Mouse (Mus musculus) heart, embryonic 12.5 days (tissue): Measurements from ENCODE around the gene Alox8. TPM values are rescaled to one million over a fixed set of nuclear protein-coding genes. Genes with fewer than 3 reads are reported as not detected.

Experiments
- ATAC-seq: fragments of 200-750 bp; cut with Nextera tagmentation; 2 replicates; pipeline ENCODE4 v1.8.0; 2017; ENCODE audit warnings: moderate TSS enrichment, moderate library complexity; ENCODE audit not compliant: insufficient number of reproducible peaks, low FRiP score
- H3K27ac ChIP-seq: fragments of 300-500 bp; sonication (generic); 2 replicates; pipeline ENCODE4 v1.5.1; 2016; ENCODE audit warnings: mild to moderate bottlenecking, moderate library complexity; ENCODE audit not compliant: poor library complexity, severe bottlenecking
- H3K27me3 ChIP-seq: fragments of 300-500 bp; sonication (generic); replicated peaks from 2 replicates; pipeline ENCODE4 v1.6.1; 2016; ENCODE audit warnings: mild to moderate bottlenecking, moderate library complexity
- H3K36me3 ChIP-seq: fragments of 300-500 bp; sonication (generic); 2 replicates; pipeline ENCODE4 v1.6.1; 2016; ENCODE audit warnings: mild to moderate bottlenecking, moderate library complexity
- H3K4me1 ChIP-seq: fragments of 300-500 bp; sonication (generic); replicated peaks from 2 replicates; pipeline ENCODE4 v1.6.1; 2016; ENCODE audit warnings: mild to moderate bottlenecking
- H3K4me2 ChIP-seq: fragments of 300-500 bp; sonication (generic); 2 replicates; pipeline ENCODE4 v1.6.1; 2016; ENCODE audit warnings: mild to moderate bottlenecking, moderate library complexity
- H3K4me3 ChIP-seq: fragments of 300-500 bp; sonication (generic); 2 replicates; pipeline ENCODE4 v1.5.1; 2016; ENCODE audit warnings: mild to moderate bottlenecking
- H3K9ac ChIP-seq: fragments of 300-500 bp; sonication (generic); 2 replicates; pipeline ENCODE4 v1.6.1; 2016; ENCODE audit warnings: mild to moderate bottlenecking, moderate library complexity
- H3K9me3 ChIP-seq: fragments of 300-500 bp; sonication (generic); replicated peaks from 2 replicates; pipeline ENCODE4 v1.6.1; 2016; ENCODE audit warnings: mild to moderate bottlenecking, moderate library complexity
- WGBS: fragments of 180-500 bp; shearing (Covaris S2); methylation state at CpG from one replicate; pipeline ENCODE4 v1.1.7; 2016; 5-methylcytosine and 5-hydroxymethylcytosine counted together
- polyA plus RNA-seq: library from polyadenylated mRNA; unstranded; fragments of >200 nt; fragmentation: Nextera tagmentation; extraction: Ambion mirVana; gene quantifications from 2 replicates; pipeline ENCODE4 v1.2.1, GENCODE M21; 2016

The Alox8 gene
- 1.2 and 1.4 TPM in 2 replicates for polyA plus RNA-seq

DNA sequence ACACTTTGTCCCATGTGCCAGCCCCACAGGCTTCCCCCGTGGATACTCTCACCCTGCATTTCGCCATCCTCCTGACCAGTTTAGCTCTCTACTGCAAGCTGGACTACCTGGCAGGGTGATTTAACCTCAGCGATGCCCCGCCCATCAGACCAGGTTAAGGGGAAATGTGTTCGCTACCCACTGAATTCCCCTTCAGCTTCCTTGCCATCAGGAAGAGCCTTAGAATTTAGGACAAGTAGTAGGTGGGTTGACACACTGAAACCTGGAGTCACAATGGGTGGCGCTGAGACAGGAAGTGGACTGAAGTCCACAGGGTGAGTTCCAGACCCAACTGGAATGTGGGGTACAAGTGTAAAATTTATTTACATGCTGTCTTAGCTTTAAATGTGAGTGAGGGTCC lies at the start of gene Alox8:
Gene Alox8, minus strand, starts transcription at position 101 of the 400 bp plus-strand sequence.
- Histone ChIP-seq H3K27me3 (peaks cover 41% of the 10 kb centered on the region), H3K4me1 (peaks cover 21% of the 10 kb centered on the region), H3K27ac (no peak within 1 kb of the TSS), H3K9me3 (no peaks in the 10 kb centered on the region), H3K36me3 (no peaks in the 10 kb centered on the region), H3K9ac (peak within 1 kb of the TSS; percentile 53; the same call in 1 of the 2 replicates), H3K4me3 (peak within 1 kb of the TSS; percentile 36), H3K4me2 (peak within 1 kb of the TSS; percentile 66)
- 30% methylated on average over 6 of the region's 6 CpGs for WGBS
- ATAC-seq, result no peak

DNA sequence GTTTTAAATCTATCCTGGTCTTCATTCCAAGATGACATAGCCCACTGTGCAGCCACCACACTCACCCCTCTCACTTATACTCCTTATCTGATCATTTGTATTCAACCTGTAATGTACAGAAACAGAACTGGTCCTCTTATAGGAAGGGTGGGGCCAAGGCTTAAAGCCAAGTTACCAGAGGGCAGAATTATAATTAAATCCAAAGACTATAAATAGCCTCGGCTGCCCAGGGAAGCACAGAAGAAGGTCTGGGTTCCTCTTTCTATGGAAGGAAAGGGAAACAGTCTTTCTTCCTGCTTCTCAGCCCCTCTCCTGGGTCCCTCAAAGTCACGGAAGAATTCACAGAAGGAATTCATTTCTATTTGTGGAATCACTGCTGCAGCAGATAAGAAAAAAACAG lies 48.0 kb upstream of the Alox8 start:
- Histone ChIP-seq H3K4me3 (peak overlapping the region; percentile 4; the same call in 1 of the 2 replicates), H3K9ac (no peak overlapping the region), H3K9me3 (no peaks in the 10 kb centered on the region), H3K36me3 (no peaks in the 10 kb centered on the region), H3K4me1 (peaks cover 13% of the 10 kb centered on the region), H3K27ac (peak overlapping the region; percentile 55), H3K4me2 (peak overlapping the region; percentile 51), H3K27me3 (no peaks in the 10 kb centered on the region)
- ATAC-seq, result no peak
- WGBS, result 10% methylated on average over 2 of the region's 2 CpGs

DNA sequence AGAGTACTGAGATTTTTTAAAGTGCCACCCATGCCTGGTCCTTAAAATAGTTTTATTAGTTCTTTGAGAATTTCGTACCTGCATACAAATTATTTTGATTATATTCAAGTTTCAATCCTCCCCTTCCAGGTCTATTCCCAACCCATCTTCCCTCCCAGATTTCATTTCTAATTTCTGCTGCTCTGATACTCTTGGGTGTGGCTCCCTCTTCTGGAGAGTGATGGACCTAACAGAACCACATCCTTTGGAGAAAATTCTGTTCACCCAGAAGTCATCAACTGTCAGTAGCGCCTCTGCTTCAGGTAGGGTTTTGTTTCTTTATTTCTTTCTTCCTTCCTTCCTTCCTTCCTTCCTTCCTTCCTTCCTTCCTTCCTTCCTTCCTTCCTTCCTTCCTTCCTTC lies 47.3 kb upstream of the Alox8 start:
- Histone ChIP-seq H3K9me3 (no peaks in the 10 kb centered on the region), H3K27me3 (no peaks in the 10 kb centered on the region), H3K27ac (no peak overlapping the region), H3K9ac (no peak overlapping the region), H3K4me3 (no peak overlapping the region), H3K4me2 (no peak overlapping the region), H3K36me3 (no peaks in the 10 kb centered on the region), H3K4me1 (peaks cover 13% of the 10 kb centered on the region)
- ATAC-seq, result no peak
- WGBS, result 23% methylated on average over 2 of the region's 2 CpGs

DNA sequence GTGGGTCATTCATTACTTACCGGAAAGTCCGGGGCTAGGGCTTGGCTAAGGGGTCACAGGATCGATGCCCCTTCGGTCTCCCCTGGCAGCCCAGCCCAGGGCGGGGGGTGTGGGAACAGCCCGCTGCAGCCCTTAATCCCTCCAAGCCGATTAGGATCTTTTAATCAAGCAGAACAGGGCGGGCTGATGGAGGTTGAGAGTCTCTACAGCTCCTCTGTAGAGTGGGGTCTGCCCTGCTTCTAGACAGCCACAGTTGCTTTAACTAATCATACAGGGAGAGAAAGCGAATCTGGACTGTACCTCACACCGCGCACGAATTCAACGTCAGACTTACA lies 39.2 kb upstream of the Alox8 start, which contains the start of gene Gucy2e:
Gene Gucy2e, minus strand, starts transcription at position 111 of the 335 bp plus-strand sequence.
- Histone ChIP-seq H3K9me3 (no peaks in the 10 kb centered on the region), H3K4me2 (peak within 1 kb of the TSS; percentile 90), H3K27me3 (peaks cover 63% of the 10 kb centered on the region), H3K27ac (no peak within 1 kb of the TSS), H3K36me3 (no peaks in the 10 kb centered on the region), H3K9ac (peak within 1 kb of the TSS; percentile 69), H3K4me1 (peaks cover 20% of the 10 kb centered on the region), H3K4me3 (peak within 1 kb of the TSS; percentile 53)
- WGBS, result 15% methylated on average over 13 of the region's 13 CpGs
- ATAC-seq, result no peak

DNA sequence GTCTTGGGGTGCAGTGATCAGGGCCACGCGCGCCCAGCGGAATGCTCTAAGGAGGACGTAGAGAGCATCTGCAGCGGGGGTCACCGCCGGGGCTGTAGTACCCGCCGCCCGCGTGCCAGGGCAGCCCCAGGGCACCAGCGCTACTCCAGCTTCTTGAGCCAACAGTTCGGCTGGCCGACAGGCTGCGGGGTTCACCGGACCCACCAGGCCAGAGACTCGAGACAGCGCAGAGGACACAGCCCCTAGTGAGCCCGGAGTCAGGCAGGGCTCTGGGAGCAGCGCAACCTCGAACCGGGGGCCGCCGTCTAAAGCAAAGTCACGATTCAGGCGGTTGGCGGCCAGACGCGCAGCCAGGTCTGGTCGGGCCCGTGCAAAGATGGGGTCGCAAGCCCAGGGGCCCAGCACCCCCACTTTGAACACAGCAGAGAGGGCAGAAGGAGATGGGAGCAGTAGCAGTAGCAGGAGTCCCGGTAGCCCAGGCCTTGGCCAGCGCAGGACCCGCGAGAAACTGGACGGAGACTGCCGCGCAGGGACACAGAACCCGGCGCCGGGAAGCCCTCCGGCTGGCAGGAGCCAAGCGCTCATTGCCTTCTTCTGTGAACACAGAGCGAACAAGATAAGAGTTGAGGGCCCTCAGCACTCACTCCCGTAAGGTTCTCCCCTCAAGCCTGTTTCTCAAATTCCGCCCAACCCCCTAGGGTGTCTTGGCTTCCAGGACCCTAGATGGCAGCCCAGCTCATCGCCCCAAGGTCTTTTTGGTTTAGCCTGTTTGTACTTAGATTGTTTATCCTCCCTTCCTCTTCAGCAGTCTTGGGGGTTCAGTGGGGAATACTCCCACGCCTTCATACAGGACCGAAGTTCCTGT lies 38.6 kb upstream of the Alox8 start:
- Histone ChIP-seq H3K4me1 (peaks cover 20% of the 10 kb centered on the region), H3K27ac (no peak overlapping the region), H3K4me3 (peak overlapping the region; percentile 53), H3K27me3 (peaks cover 67% of the 10 kb centered on the region), H3K4me2 (peak overlapping the region; percentile 90), H3K9me3 (no peaks in the 10 kb centered on the region), H3K9ac (peak overlapping the region; percentile 69), H3K36me3 (no peaks in the 10 kb centered on the region)
- ATAC-seq, result 0 out of 2 replicates have a peak, but pooled peaks have one; percentile 13
- WGBS, result 2% methylated on average over 50 of the region's 51 CpGs

DNA sequence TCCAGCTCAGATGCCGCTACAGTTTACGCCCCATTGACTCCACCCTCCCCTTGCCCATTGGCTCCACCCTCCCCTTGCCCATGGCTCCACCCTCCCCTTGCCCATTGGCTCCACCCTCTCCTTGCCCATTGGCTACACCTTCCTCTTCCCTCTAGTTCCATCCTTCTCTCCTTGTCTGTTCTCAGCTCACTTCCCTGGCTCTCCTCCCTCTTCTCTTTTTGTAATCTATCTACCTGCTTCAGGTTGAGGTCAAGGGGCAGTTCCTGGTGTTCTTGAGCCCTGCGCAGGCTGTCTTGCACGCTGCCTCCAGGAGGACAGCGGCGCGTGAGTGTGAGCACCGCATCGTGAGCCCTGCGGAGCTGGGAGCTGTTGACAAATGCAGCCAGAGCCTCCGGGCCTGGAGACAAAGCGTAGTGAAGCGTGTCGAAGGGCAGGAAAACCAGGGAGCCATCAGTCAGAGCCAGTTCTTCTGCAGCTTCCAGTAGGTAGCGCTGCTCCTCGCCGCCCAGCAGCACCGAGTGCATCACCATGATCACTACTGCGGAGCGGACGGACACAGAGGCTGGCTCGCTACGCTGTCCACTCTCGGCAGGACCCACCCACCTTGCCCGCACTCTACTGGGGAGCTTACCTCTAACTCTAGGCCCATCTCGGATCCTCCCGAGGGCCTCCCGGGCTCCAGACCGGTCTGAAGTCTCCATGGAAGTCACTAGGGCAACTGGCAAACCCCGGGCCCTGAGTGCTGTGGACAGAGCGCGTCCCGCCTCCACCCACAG lies 37.8 kb upstream of the Alox8 start:
- Histone ChIP-seq H3K4me3 (peak overlapping the region; percentile 53), H3K27me3 (peaks cover 71% of the 10 kb centered on the region)
- under 1% methylated on average over 33 of the region's 33 CpGs for WGBS

DNA sequence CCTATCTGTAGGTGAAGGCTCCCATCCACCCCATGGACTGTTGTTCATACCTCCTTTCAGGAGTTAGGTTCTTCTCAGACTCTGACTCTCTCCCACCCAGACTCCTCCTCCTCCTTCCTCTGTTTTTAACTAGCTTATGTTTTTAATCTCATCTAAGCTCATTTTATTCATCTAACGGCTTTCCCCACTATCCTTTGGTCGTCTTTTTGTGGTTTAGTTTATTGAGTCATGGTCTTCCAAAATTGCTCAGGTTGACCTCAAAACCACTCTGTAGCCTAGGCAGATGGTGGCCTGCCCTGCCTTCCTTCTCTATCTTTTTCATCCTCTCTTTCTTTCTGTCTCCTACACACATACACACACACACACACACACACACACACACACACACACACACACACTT lies 35.5 kb upstream of the Alox8 start:
- Histone ChIP-seq H3K27ac (no peak overlapping the region), H3K36me3 (no peaks in the 10 kb centered on the region), H3K27me3 (peaks cover 70% of the 10 kb centered on the region), H3K4me1 (peaks cover 20% of the 10 kb centered on the region), H3K4me2 (no peak overlapping the region), H3K4me3 (no peak overlapping the region), H3K9me3 (no peaks in the 10 kb centered on the region), H3K9ac (no peak overlapping the region)
- no peak for ATAC-seq
- WGBS, result 53% methylated on average over 2 of the region's 2 CpGs

More for the DNA sequence above, 37.8 kb upstream of the Alox8 start:
- Histone ChIP-seq H3K4me2 (peak overlapping the region; percentile 90), H3K4me1 (peaks cover 20% of the 10 kb centered on the region), H3K9ac (peak overlapping the region; percentile 69), H3K27ac (no peak overlapping the region), H3K36me3 (no peaks in the 10 kb centered on the region), H3K9me3 (no peaks in the 10 kb centered on the region)
- peak; percentile 69 for ATAC-seq

DNA sequence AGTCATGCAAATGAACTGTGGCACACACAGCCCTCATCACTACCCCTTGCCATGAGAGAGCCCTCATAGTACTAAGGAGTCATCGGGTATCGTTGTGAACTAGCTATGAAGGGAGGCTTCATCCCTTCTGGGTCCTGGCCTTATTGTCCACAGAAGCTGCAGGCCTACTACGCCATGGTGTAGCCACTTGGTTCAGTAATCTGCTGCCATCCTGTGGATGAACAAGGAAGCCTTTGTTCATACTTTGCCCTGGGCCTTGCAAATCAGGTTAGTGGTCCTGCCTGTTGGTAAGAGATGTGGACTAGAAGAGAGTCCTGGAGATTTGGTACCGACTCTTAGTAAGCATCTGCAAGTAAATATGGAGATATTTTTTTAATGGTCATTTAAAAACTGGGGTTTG lies 32.8 kb upstream of the Alox8 start:
- peaks cover 68% of the 10 kb centered on the region for H3K27me3 ChIP-seq
- H3K4me2 ChIP-seq, result no peak overlapping the region
- 74% methylated on average over 4 of the region's 4 CpGs for WGBS
- no peaks in the 10 kb centered on the region for H3K9me3 ChIP-seq
- H3K36me3 ChIP-seq, result no peaks in the 10 kb centered on the region
- no peak overlapping the region for H3K4me3 ChIP-seq
- H3K9ac ChIP-seq, result no peak overlapping the region
- ATAC-seq, result no peak
- no peak overlapping the region for H3K27ac ChIP-seq
- peaks cover 5% of the 10 kb centered on the region for H3K4me1 ChIP-seq

DNA sequence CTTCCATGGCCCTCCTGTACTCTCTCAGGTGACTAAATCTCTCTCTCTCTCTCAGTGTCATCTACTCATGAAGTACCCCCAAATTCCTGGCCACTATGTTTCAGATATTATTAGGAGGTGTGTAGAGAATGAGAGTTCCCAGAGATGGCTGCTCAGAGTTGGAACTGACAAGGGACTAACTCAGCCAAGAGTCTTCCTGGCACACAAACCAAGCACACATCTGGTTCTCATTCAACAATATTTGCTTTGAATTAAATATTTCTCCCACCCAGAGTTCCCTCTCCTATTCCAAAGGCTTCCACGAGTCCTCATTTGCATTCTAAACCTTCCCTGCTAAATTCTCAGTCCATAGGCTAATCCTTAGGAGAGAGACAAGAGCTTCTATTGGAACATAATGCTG lies 28.1 kb upstream of the Alox8 start:
- no peak overlapping the region for H3K4me3 ChIP-seq
- no peak for ATAC-seq
- H3K27me3 ChIP-seq, result peaks cover 37% of the 10 kb centered on the region
- peaks cover 17% of the 10 kb centered on the region for H3K9me3 ChIP-seq
- peaks cover 11% of the 10 kb centered on the region for H3K4me1 ChIP-seq
- WGBS, result 75% methylated on average over 1 of the region's 1 CpGs
- H3K36me3 ChIP-seq, result no peaks in the 10 kb centered on the region
- no peak overlapping the region for H3K9ac ChIP-seq
- H3K4me2 ChIP-seq, result no peak overlapping the region
- no peak overlapping the region for H3K27ac ChIP-seq

DNA sequence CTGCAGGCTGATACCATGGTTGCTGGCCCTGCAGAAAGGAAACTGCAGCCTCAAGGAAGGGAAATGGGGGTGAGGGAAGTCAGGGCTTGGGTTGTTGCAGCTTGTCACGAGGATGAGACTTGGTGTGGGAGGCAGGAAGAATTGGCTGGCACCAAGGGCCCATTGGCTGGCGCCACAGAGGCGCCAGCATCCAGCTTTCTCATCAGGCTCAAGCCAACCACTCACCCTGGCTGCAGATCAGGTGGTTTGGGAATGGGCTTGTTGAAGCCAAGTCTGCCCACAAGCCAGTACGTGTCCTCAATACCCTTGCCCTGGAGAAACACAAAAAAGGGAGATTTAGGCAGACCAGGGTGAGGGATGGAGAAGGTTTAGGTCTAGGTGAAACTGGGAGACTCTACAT lies 25.5 kb upstream of the Alox8 start:
- H3K4me3 ChIP-seq, result no peak overlapping the region
- H3K27ac ChIP-seq, result no peak overlapping the region
- ATAC-seq, result no peak
- WGBS, result 80% methylated on average over 4 of the region's 4 CpGs
- peaks cover 35% of the 10 kb centered on the region for H3K27me3 ChIP-seq
- no peak overlapping the region for H3K4me2 ChIP-seq
- peaks cover 17% of the 10 kb centered on the region for H3K9me3 ChIP-seq
- no peaks in the 10 kb centered on the region for H3K36me3 ChIP-seq
- H3K4me1 ChIP-seq, result peaks cover 14% of the 10 kb centered on the region
- H3K9ac ChIP-seq, result no peak overlapping the region

DNA sequence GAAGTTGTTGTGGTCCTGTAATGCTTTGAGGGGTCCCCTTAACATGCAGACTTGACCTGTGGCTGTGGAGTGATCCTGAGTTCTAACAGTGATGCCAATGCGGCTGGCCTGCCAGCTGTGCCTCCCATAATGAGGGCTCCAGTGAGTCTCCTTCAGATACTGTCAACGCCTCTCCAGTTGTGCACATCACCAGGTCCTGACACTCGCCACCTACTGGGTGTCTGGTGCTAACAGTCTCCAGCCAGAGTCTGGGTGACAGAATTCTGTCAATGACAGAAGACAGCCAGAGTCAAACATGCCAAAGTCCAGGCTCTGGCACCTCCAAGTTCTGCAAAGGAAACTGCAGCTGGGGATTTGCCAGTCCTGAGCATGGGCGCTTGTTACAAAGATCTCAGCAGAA lies 23.4 kb upstream of the Alox8 start:
- Histone ChIP-seq H3K9ac (no peak overlapping the region), H3K36me3 (no peaks in the 10 kb centered on the region), H3K4me3 (no peak overlapping the region), H3K9me3 (peaks cover 17% of the 10 kb centered on the region), H3K4me2 (no peak overlapping the region), H3K27me3 (peaks cover 17% of the 10 kb centered on the region), H3K27ac (no peak overlapping the region), H3K4me1 (peaks cover 14% of the 10 kb centered on the region)
- 32% methylated on average over 4 of the region's 4 CpGs for WGBS
- ATAC-seq, result no peak
